Mouse (Mus musculus) midbrain, embryonic 13.5 days (tissue): ENCODE measurements at regions not wholly inside any gene's neighbourhood (a gene's known extent, or its start where the extent isn't known, plus 50 kb on each side); places are given as distances from the start of the nearest gene placed in this dataset.

Source experiments
- ATAC-seq: fragments of 200-750 bp; cut with Nextera tagmentation; 2 replicates; pipeline ENCODE4 v1.8.0; 2017; ENCODE audit warnings: mild to moderate bottlenecking, moderate TSS enrichment, moderate library complexity
- H3K27ac ChIP-seq: fragments of 300-500 bp; sonication (generic); 2 replicates; pipeline ENCODE4 v1.5.1; 2015; ENCODE audit warnings: inconsistent platforms, mild to moderate bottlenecking, moderate library complexity
- H3K27me3 ChIP-seq: fragments of 300-500 bp; sonication (generic); 2 replicates; pipeline ENCODE4 v1.6.1; 2015; ENCODE audit warnings: mild to moderate bottlenecking, inconsistent platforms
- H3K36me3 ChIP-seq: fragments of 300-500 bp; sonication (generic); 2 replicates; pipeline ENCODE4 v1.6.1; 2015; ENCODE audit warnings: mild to moderate bottlenecking, inconsistent platforms
- H3K4me1 ChIP-seq: fragments of 300-500 bp; sonication (generic); replicated peaks from 2 replicates; pipeline ENCODE4 v1.6.1; 2015; ENCODE audit warnings: inconsistent platforms
- H3K4me2 ChIP-seq: fragments of 300-500 bp; sonication (generic); replicated peaks from 2 replicates; pipeline ENCODE4 v1.6.1; 2015; ENCODE audit warnings: moderate library complexity, mild to moderate bottlenecking, inconsistent platforms
- H3K4me3 ChIP-seq: fragments of 300-500 bp; sonication (generic); replicated peaks from 2 replicates; pipeline ENCODE4 v1.5.1; 2015; ENCODE audit warnings: mild to moderate bottlenecking, inconsistent platforms
- H3K9ac ChIP-seq: fragments of 300-500 bp; sonication (generic); replicated peaks from 2 replicates; pipeline ENCODE4 v1.6.1; 2015; ENCODE audit warnings: mild to moderate bottlenecking, inconsistent platforms
- H3K9me3 ChIP-seq: fragments of 300-500 bp; sonication (generic); 2 replicates; pipeline ENCODE4 v1.6.1; 2016; ENCODE audit warnings: mild to moderate bottlenecking, inconsistent platforms
- WGBS: fragments of 180-500 bp; shearing (Covaris S2); methylation state at CpG from one replicate; pipeline ENCODE4 v1.1.7; 2015; 5-methylcytosine and 5-hydroxymethylcytosine counted together

GRCm38 (mm10) chr5:106036176-106036575 lies 159.8 kb downstream of the Zfp326 start:
- no peak overlapping the region for H3K9ac ChIP-seq
- H3K27ac ChIP-seq: no peak overlapping the region
- no peak for ATAC-seq
- H3K36me3 ChIP-seq: no peaks in the 10 kb centered on the region
- no peaks in the 10 kb centered on the region for H3K4me1 ChIP-seq
- no peak overlapping the region for H3K4me3 ChIP-seq
- WGBS: 37% methylated on average over 6 of the region's 6 CpGs
- H3K4me2 ChIP-seq: no peak overlapping the region
- H3K27me3 ChIP-seq: no peaks in the 10 kb centered on the region
- no peaks in the 10 kb centered on the region for H3K9me3 ChIP-seq

- Histone ChIP-seq H3K4me3 (no peak overlapping the region), H3K9me3 (no peaks in the 10 kb centered on the region), H3K9ac (no peak overlapping the region), H3K4me2 (no peak overlapping the region), H3K36me3 (no peaks in the 10 kb centered on the region), H3K27me3 (no peaks in the 10 kb centered on the region), H3K27ac (no peak overlapping the region), H3K4me1 (no peaks in the 10 kb centered on the region)
- ATAC-seq: no peak
- 77% methylated on average over 4 of the region's 4 CpGs for WGBS
Observed at GRCm38 (mm10) chr5:106032956-106033355, 156.6 kb downstream of the Zfp326 start.

GRCm38 (mm10) chr5:106026861-106027260 lies 150.5 kb downstream of the Zfp326 start:
- Histone ChIP-seq H3K4me1 (no peaks in the 10 kb centered on the region), H3K4me2 (no peak overlapping the region), H3K4me3 (no peak overlapping the region), H3K36me3 (no peaks in the 10 kb centered on the region), H3K9ac (no peak overlapping the region), H3K27me3 (no peaks in the 10 kb centered on the region), H3K9me3 (no peaks in the 10 kb centered on the region), H3K27ac (no peak overlapping the region)
- 46% methylated on average over 2 of the region's 2 CpGs for WGBS
- no peak for ATAC-seq

GRCm38 (mm10) chr5:106004292-106004917 lies 128.0 kb downstream of the Zfp326 start:
- Histone ChIP-seq H3K36me3 (no peaks in the 10 kb centered on the region), H3K27me3 (peaks cover 7% of the 10 kb centered on the region; the same call in 1 of the 2 replicates), H3K4me3 (no peak overlapping the region), H3K9me3 (no peaks in the 10 kb centered on the region), H3K9ac (no peak overlapping the region), H3K4me1 (peaks cover 32% of the 10 kb centered on the region), H3K4me2 (peak overlapping the region; percentile 45), H3K27ac (peak overlapping the region; percentile 36; the same call in 1 of the 2 replicates)
- ATAC-seq: no peak
- WGBS: 48% methylated on average over 16 of the region's 16 CpGs

GRCm38 (mm10) chr5:106003321-106004291 lies 127.2 kb downstream of the Zfp326 start:
- H3K36me3 ChIP-seq: no peaks in the 10 kb centered on the region
- H3K9me3 ChIP-seq: no peaks in the 10 kb centered on the region
- ATAC-seq: peak; percentile 77
- peak overlapping the region; percentile 37 for H3K27ac ChIP-seq
- H3K4me1 ChIP-seq: peaks cover 32% of the 10 kb centered on the region
- no peak overlapping the region; the same call in 1 of the 2 replicates for H3K4me3 ChIP-seq
- H3K9ac ChIP-seq: no peak overlapping the region; the same call in 1 of the 2 replicates
- H3K27me3 ChIP-seq: peaks cover 7% of the 10 kb centered on the region; the same call in 1 of the 2 replicates
- 36% methylated on average over 28 of the region's 28 CpGs for WGBS
- H3K4me2 ChIP-seq: peak overlapping the region; percentile 45

GRCm38 (mm10) chr5:106002330-106002729 lies 126.0 kb downstream of the Zfp326 start:
- WGBS: 23% methylated on average over 7 of the region's 7 CpGs
- Histone ChIP-seq H3K4me3 (no peak overlapping the region), H3K9me3 (no peaks in the 10 kb centered on the region), H3K4me1 (peaks cover 32% of the 10 kb centered on the region), H3K9ac (no peak overlapping the region), H3K27ac (0 out of 2 replicates have a peak overlapping the region, but pooled peaks have one; percentile 5), H3K27me3 (peaks cover 7% of the 10 kb centered on the region; the same call in 1 of the 2 replicates), H3K4me2 (no peak overlapping the region), H3K36me3 (no peaks in the 10 kb centered on the region)
- ATAC-seq: peak; percentile 44; the same call in 1 of the 2 replicates

- H3K9ac ChIP-seq: no peak overlapping the region
- no peak overlapping the region for H3K4me2 ChIP-seq
- H3K4me3 ChIP-seq: no peak overlapping the region
- no peak overlapping the region for H3K27ac ChIP-seq
- no peaks in the 10 kb centered on the region for H3K36me3 ChIP-seq
- 98% methylated on average over 1 of the region's 1 CpGs for WGBS
- H3K4me1 ChIP-seq: 0 out of 2 replicates have a peak, but pooled peaks cover 3% of the 10 kb centered on the region
- no peaks in the 10 kb centered on the region for H3K9me3 ChIP-seq
- H3K27me3 ChIP-seq: peaks cover 3% of the 10 kb centered on the region; the same call in 1 of the 2 replicates
- no peak for ATAC-seq
Observed at GRCm38 (mm10) chr5:105994218-105994617, 117.9 kb downstream of the Zfp326 start.

GRCm38 (mm10) chr5:105993066-105993760 lies 116.8 kb downstream of the Zfp326 start:
- Histone ChIP-seq H3K4me2 (no peak overlapping the region), H3K9me3 (no peaks in the 10 kb centered on the region), H3K9ac (no peak overlapping the region), H3K27me3 (peaks cover 3% of the 10 kb centered on the region; the same call in 1 of the 2 replicates), H3K4me3 (no peak overlapping the region), H3K4me1 (0 out of 2 replicates have a peak, but pooled peaks cover 3% of the 10 kb centered on the region), H3K36me3 (no peaks in the 10 kb centered on the region), H3K27ac (no peak overlapping the region)
- no peak for ATAC-seq
- 65% methylated on average over 15 of the region's 15 CpGs for WGBS

GRCm38 (mm10) chr5:105990777-105991176 lies 114.4 kb downstream of the Zfp326 start:
- WGBS: 88% methylated on average over 12 of the region's 12 CpGs
- H3K4me3 ChIP-seq: no peak overlapping the region
- no peak overlapping the region for H3K4me2 ChIP-seq
- no peak overlapping the region for H3K9ac ChIP-seq
- peaks cover 3% of the 10 kb centered on the region; the same call in 1 of the 2 replicates for H3K27me3 ChIP-seq
- H3K9me3 ChIP-seq: no peaks in the 10 kb centered on the region
- H3K4me1 ChIP-seq: 0 out of 2 replicates have a peak, but pooled peaks cover 3% of the 10 kb centered on the region
- H3K36me3 ChIP-seq: no peaks in the 10 kb centered on the region
- H3K27ac ChIP-seq: no peak overlapping the region
- no peak for ATAC-seq

- H3K4me3 ChIP-seq: no peak overlapping the region
- H3K36me3 ChIP-seq: no peaks in the 10 kb centered on the region
- no peaks in the 10 kb centered on the region for H3K9me3 ChIP-seq
- 35% methylated on average over 7 of the region's 7 CpGs for WGBS
- no peak overlapping the region for H3K9ac ChIP-seq
- no peaks in the 10 kb centered on the region for H3K27me3 ChIP-seq
- H3K4me2 ChIP-seq: no peak overlapping the region
- H3K4me1 ChIP-seq: no peaks in the 10 kb centered on the region
- ATAC-seq: 0 out of 2 replicates have a peak, but pooled peaks have one; percentile 62
- H3K27ac ChIP-seq: no peak overlapping the region
Observed at GRCm38 (mm10) chr5:105986401-105986800, 110.0 kb downstream of the Zfp326 start.

- no peak overlapping the region for H3K4me2 ChIP-seq
- WGBS: 76% methylated on average over 5 of the region's 5 CpGs
- no peak overlapping the region for H3K9ac ChIP-seq
- 0 out of 2 replicates have a peak, but pooled peaks cover 3% of the 10 kb centered on the region for H3K4me1 ChIP-seq
- no peak overlapping the region for H3K4me3 ChIP-seq
- H3K9me3 ChIP-seq: no peaks in the 10 kb centered on the region
- ATAC-seq: no peak
- H3K36me3 ChIP-seq: no peaks in the 10 kb centered on the region
- H3K27me3 ChIP-seq: no peaks in the 10 kb centered on the region
- no peak overlapping the region for H3K27ac ChIP-seq
Observed at GRCm38 (mm10) chr5:105983131-105983530, 106.8 kb downstream of the Zfp326 start.
